Mouse (Mus musculus) limb, embryonic 14.5 days (tissue): ENCODE results near the gene Pou1f1. TPM values are rescaled to one million over a fixed set of nuclear protein-coding genes. Genes with fewer than 3 reads are reported as not detected.
A peak's percentile ranks its signal among the peaks of the same experiment; 100 is the strongest.

Experiments used
- ATAC-seq: fragments of 200-750 bp; cut with Nextera tagmentation; 2 replicates; pipeline ENCODE4 v1.8.0; 2017; ENCODE audit warnings: low read depth, moderate number of reproducible peaks, moderate TSS enrichment; ENCODE audit not compliant: low FRiP score
- DNase-seq: peaks from one replicate; pipeline ENCODE4 v3.0.0-alpha.2; 2015; ENCODE audit warnings: low spot score
- H3K27ac ChIP-seq: fragments of 300-500 bp; sonication (generic); replicated peaks from 2 replicates; pipeline ENCODE4 v1.5.1; 2014; ENCODE audit warnings: low read depth, mild to moderate bottlenecking, low read length, moderate library complexity, mixed read lengths
- H3K27me3 ChIP-seq: fragments of 300-500 bp; sonication (generic); 2 replicates; pipeline ENCODE4 v1.6.1; 2014; ENCODE audit warnings: low read length, mixed read lengths; ENCODE audit not compliant: control insufficient read depth, insufficient read depth
- H3K36me3 ChIP-seq: fragments of 300-500 bp; sonication (generic); 2 replicates; pipeline ENCODE4 v1.6.1; 2014; ENCODE audit warnings: mild to moderate bottlenecking, low read length, moderate library complexity, mixed read lengths; ENCODE audit not compliant: control insufficient read depth, insufficient read depth
- H3K4me1 ChIP-seq: fragments of 300-500 bp; sonication (generic); 2 replicates; pipeline ENCODE4 v1.6.1; 2014; ENCODE audit warnings: antibody characterized with exemption, low read length, mixed read lengths; ENCODE audit not compliant: control insufficient read depth, insufficient read depth
- H3K4me2 ChIP-seq: fragments of 300-500 bp; sonication (generic); replicated peaks from 2 replicates; pipeline ENCODE4 v1.6.1; 2014; ENCODE audit warnings: low read depth, mild to moderate bottlenecking, low read length, moderate library complexity; ENCODE audit not compliant: severe bottlenecking
- H3K4me3 ChIP-seq: fragments of 300-500 bp; sonication (generic); replicated peaks from 2 replicates; pipeline ENCODE4 v1.5.1; 2014; ENCODE audit warnings: low read length
- H3K9ac ChIP-seq: fragments of 300-500 bp; sonication (generic); 2 replicates; pipeline ENCODE4 v1.6.1; 2014; ENCODE audit warnings: mild to moderate bottlenecking, low read depth, low read length, moderate library complexity; ENCODE audit not compliant: severe bottlenecking
- H3K9me3 ChIP-seq: fragments of 300-500 bp; sonication (generic); 2 replicates; pipeline ENCODE4 v1.6.1; 2016; ENCODE audit warnings: low read length; ENCODE audit not compliant: control insufficient read depth
- POLR2A ChIP-seq: fragments of 200-500 bp; IDR thresholded peaks from 2 replicates; pipeline ENCODE4 v1.8.0; 2012; ENCODE audit warnings: inconsistent platforms, mild to moderate bottlenecking, moderate library complexity, borderline replicate concordance; ENCODE audit not compliant: insufficient read depth, insufficient read length; ENCODE audit errors: extremely low read depth
- WGBS: fragments of 180-500 bp; shearing (Covaris S2); extraction: QIAGEN DNeasy Blood & Tissue Kit; methylation state at CpG from one replicate; pipeline ENCODE4 v1.1.7; 2014; 5-methylcytosine and 5-hydroxymethylcytosine counted together
- polyA plus RNA-seq, 2 experiments: library from polyadenylated mRNA; depleted of rRNA in 1 of 2; stranded (reverse) in 1 of 2; unstranded in 1 of 2; fragments of >200 nt; fragmentation: Nextera tagmentation in 1 of 2; extraction: Ambion mirVana in 1 of 2; gene quantifications; 2 replicates each; pipeline versions ENCODE4 v1.2.1 to v1.2.3; 2012 to 2014

Gene Pou1f1
- polyA plus RNA-seq (2012; rRNA removed) = 0.15 and 0.29 TPM in 2 replicates
- polyA plus RNA-seq (2014; fragmentation: Nextera tagmentation; extraction: Ambion mirVana) = 0.25 and 0.30 TPM in 2 replicates

DNA sequence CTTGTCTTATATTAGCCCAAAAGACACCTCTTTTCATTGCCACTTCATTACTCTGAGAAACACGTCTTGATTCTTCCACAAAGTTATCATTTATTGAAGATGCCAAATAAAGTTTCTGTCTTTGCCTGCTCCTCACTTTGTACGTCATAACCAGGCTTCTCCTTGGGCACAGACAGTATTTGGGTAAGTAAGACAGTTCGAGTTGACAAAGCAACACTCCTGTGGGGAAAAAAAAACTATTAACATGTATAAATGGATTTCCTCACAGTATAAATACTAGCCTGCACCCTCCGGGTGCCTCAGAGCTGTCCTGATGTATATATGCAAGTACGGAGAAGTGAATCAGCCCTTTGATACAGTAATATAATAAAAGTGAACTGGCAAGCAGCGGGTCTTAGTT is at the start of gene Pou1f1:
Pou1f1 (plus strand) TSS at position 301 of the 400 bp plus-strand sequence.
- ATAC-seq (no peak), DNase-seq (no peak)
- Histone ChIP-seq H3K27ac (no peak within 1 kb of the TSS), H3K9ac (no peak within 1 kb of the TSS), H3K4me3 (no peak within 1 kb of the TSS), H3K4me1 (no peaks in the 10 kb centered on the region), H3K36me3 (no peaks in the 10 kb centered on the region), H3K9me3 (no peaks in the 10 kb centered on the region), H3K27me3 (no peaks in the 10 kb centered on the region), H3K4me2 (no peak within 1 kb of the TSS)
- 78% methylated on average over 6 of the region's 6 CpGs for WGBS
- TF ChIP-seq POLR2A = no peak

DNA sequence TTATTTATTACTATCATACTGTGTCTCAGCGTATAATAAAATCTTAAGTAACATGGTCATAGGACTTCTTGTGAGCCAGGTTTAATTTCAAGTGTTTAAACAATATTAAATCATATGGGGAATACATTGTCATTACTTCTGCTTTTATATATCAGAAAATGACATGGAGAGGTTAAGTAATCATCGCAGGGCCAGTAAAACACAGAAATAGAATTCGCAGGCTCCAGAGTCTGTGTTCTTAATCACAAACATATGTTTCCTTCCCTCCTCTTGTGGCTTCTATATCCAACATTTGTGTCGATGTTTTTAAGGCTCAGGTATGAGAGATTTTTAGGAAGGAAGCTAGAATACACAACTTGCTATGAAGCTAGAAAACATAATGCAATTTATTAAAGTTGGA is 49.7 kb upstream of the Pou1f1 start:
- ATAC-seq (peak; percentile 74), DNase-seq (peak; percentile 71)
- Histone ChIP-seq H3K9me3 (no peaks in the 10 kb centered on the region), H3K36me3 (no peaks in the 10 kb centered on the region), H3K27me3 (no peaks in the 10 kb centered on the region), H3K4me1 (peaks cover 6% of the 10 kb centered on the region; the same call in 1 of the 2 replicates), H3K27ac (no peak overlapping the region), H3K9ac (no peak overlapping the region), H3K4me3 (no peak overlapping the region), H3K4me2 (no peak overlapping the region)
- TF ChIP-seq POLR2A = no peak
- WGBS = 22% methylated on average over 4 of the region's 4 CpGs

DNA sequence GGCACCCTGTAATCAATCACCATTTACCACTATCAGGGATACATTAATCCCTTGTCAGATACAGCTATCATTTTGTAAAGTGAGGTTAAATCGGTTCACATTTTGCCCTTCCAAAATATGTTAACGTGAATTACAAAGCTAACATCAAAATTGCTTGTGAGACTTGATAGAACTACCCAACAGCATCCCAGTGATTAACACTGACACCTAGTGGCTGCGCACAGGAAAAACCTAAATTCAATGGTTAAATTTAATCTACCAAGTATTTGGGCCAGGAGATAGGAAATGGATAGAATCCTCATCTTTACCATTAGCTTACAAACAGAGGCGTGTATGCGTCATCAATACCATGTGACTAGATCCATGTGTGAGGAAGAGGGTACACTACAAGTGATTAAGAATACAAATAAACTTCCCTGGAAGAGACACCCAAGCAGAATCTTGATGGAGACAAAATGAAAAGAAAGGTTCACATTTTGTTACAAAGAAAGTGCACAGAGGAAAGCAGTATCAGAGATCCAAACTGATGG is 47.8 kb upstream of the Pou1f1 start:
- 19% methylated on average over 5 of the region's 5 CpGs for WGBS
- H3K27me3 ChIP-seq = no peaks in the 10 kb centered on the region
- peak; percentile 56 for DNase-seq
- TF ChIP-seq POLR2A = no peak
- no peak overlapping the region for H3K4me2 ChIP-seq
- no peak overlapping the region for H3K27ac ChIP-seq
- H3K9me3 ChIP-seq = no peaks in the 10 kb centered on the region
- no peak overlapping the region for H3K4me3 ChIP-seq
- no peak overlapping the region for H3K9ac ChIP-seq
- ATAC-seq = no peak
- no peaks in the 10 kb centered on the region for H3K36me3 ChIP-seq
- H3K4me1 ChIP-seq = peaks cover 6% of the 10 kb centered on the region; the same call in 1 of the 2 replicates

DNA sequence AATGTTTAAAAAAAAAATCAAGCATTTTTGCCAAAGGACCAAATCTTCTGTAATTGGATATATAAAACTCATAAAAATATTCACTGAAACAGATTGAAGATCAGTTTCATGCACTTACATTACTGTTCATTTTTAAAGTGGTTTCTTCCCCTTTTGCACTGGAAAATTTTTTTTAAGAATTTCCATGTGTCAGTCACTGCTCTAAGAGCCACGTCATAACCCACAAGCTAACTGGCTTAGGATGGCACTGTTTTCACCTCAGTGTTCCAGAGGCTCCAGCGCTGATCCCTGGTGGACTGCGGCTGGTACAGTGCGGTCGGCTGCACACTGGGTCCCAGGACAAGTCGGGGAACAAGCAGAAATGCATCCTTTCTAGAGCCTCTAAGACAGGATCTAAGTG is 34.6 kb upstream of the Pou1f1 start:
- Histone ChIP-seq H3K36me3 (no peaks in the 10 kb centered on the region), H3K27me3 (no peaks in the 10 kb centered on the region), H3K9me3 (no peaks in the 10 kb centered on the region), H3K4me2 (no peak overlapping the region), H3K4me1 (no peaks in the 10 kb centered on the region), H3K27ac (no peak overlapping the region), H3K4me3 (no peak overlapping the region), H3K9ac (no peak overlapping the region)
- WGBS = 84% methylated on average over 6 of the region's 6 CpGs
- TF ChIP-seq POLR2A = no peak
- ATAC-seq (no peak), DNase-seq (no peak)

- no peaks in the 10 kb centered on the region for H3K4me1 ChIP-seq
- H3K27ac ChIP-seq = no peak overlapping the region
- H3K4me2 ChIP-seq = no peak overlapping the region
- no peak overlapping the region for H3K4me3 ChIP-seq
- ATAC-seq (no peak), DNase-seq (no peak)
- 82% methylated on average over 5 of the region's 5 CpGs for WGBS
- no peaks in the 10 kb centered on the region for H3K27me3 ChIP-seq
- TF ChIP-seq POLR2A = no peak
- no peak overlapping the region for H3K9ac ChIP-seq
- H3K36me3 ChIP-seq = no peaks in the 10 kb centered on the region
- H3K9me3 ChIP-seq = no peaks in the 10 kb centered on the region
These were observed 24.3 kb upstream of the Pou1f1 start for GRCm38 (mm10) chr16:65496030-65496429.
